Mouse (Mus musculus) ovary, postnatal 10 days (tissue): ENCODE data around the gene Itpr2.
A peak's percentile ranks its signal among the peaks of the same experiment; 100 is the strongest.

Source experiments
- DNase-seq: peaks from one replicate; pipeline ENCODE4 v3.0.0; 2022; ENCODE audit warnings: low spot score

Itpr2 gene

DNA sequence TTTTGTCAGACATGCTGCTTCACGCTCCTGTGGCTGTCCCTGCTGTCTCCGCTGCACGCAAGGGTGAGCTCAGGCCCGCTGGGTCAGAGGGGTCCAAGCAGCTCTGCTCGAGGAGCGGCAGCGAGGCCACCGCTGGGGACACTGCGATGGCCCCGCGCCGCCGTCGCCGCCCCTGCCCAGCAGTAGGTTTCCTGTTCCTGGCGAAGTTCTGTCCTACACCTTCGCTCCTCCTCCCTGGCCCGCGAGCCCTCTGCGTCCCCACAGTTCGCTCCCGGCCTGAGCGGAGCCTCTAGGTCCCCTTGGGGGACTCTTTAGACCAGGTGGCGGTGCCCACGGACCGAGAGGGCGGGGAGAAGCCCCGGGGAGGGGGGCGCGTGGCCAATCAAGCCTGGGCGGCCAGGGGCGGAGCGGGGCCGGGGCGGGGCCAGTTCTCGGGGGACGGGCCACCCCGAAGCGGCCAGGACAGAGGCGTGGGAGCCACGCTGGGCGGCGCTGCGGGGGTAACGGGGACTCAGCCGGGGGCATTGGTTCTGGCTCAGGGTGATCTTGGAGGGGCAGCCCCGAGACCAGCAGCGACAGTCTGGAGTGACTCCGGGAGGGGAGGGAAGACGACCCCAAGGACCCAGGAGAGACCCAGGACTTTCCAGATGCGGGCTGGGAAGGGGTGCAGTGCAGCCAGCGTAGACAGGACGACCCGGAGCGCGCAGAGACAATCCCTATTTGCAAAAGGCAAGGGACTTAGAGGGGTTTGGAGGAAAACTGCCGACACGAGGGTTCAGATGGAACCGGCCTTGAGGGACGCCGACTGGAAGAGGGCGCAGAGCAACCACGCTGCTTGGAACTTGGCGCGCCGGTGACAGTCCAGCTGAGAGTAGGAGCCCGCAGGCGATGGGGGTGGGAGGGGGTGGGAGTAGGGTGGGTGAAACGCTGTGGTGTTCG is at the start of gene Itpr2:
Gene Itpr2, minus strand, starts transcription at position 358 of the 939 bp plus-strand sequence.
- DNase-seq = peak; percentile 78

DNA sequence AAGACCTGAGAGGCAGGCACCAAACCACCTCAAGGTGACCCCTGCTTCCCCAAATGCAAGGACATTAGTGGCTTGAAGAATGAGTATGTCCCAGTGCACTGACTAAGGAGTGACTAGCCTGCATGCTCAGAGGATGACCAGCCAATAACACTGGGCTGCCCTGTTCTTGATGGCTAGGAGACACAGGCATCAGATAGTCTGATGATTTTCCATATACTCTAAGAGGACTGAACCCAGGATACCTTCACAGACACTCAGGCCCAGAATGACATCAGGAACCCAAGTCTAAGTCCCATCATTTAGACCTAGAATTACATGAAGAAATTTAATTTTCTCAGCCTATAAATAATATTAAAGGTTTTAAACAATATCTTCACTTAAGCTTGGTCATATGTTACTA is 49.3 kb upstream of the Itpr2 start:
- DNase-seq = no peak

DNA sequence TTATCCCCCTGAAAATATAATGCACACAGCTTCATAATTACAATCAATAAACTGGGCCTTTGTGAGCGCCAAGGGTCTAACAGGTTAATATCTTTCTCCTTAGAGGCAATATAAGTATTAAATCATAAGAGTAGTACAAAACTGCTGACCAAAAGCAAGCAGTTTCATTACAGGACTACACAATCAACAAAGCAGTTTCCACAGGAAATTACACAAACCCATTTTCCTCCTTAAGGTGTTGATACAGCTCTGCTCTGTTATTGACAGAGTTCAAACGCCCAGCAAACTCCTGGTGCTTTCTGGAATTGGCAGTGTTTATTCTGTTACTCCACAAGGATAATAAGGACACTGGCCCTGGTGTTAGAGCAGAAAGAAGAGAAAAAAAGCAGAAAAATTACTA is 48.4 kb upstream of the Itpr2 start:
- DNase-seq = no peak

GRCm38 (mm10) chr6:146545289-146545865 is 43.4 kb upstream of the Itpr2 start:
- DNase-seq = no peak

- DNase-seq = no peak
These were observed 42.6 kb upstream of the Itpr2 start for GRCm38 (mm10) chr6:146544622-146545021.

GRCm38 (mm10) chr6:146540386-146540785 is 38.4 kb upstream of the Itpr2 start:
- no peak for DNase-seq

DNA sequence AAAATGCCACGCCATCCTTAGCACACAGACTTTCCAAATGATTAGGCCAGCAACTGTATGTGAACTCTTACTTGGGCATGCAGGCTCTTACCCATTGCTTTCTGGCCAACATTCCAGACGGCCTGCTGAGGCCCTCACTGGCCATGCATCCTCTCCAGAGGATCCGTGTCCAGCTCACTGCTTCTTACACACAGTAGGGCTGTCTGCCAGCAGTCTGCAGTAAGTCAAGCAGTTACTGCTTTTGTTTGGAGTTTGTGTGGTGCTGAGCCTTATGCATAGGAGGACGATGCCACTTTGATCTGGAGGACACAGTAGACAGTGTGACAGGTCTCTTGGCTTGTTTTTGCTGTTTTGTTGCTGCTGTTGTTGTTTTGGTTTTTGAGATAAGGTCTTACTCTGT is 36.6 kb upstream of the Itpr2 start:
- DNase-seq = no peak

DNA sequence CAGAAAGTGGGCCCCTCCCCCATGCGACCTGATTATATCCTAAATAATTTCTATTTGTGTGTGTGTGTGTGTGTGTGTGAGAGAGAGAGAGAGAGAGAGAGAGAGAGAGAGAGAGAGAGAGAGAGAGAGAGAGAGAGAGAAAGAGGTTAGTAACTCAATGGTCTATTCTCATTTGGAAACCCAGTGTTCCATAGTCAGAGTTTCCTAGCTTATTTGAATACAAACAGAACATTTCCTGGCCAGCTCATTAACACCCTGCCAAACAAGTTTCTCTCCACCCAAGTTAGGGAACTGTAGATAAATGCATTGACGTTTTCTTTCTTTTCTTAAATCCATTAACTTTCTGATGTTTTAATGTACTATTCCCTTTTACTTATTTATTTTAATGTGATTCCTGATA is 36.0 kb upstream of the Itpr2 start:
- DNase-seq = no peak

DNA sequence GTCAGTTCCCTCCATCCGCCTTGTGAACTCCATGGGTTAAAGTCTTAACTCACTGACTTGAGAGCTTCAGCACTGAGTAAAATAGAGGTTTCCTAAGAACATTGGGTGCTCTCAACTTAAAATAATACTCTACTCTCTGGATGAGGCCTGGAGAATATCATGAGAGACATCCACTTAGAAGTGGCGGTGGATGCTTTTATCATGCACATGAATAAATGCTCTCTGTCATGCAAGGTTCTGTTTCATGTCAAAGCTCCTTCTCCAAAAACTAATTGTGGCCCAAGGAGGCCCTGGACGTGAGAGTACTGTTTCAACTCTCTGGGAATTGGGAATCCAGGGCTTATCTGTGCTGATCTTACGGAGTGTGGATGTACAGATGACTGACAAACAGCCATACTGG is 35.1 kb upstream of the Itpr2 start:
- no peak for DNase-seq

GRCm38 (mm10) chr6:146535501-146535900 is 33.5 kb upstream of the Itpr2 start:
- no peak for DNase-seq

DNA sequence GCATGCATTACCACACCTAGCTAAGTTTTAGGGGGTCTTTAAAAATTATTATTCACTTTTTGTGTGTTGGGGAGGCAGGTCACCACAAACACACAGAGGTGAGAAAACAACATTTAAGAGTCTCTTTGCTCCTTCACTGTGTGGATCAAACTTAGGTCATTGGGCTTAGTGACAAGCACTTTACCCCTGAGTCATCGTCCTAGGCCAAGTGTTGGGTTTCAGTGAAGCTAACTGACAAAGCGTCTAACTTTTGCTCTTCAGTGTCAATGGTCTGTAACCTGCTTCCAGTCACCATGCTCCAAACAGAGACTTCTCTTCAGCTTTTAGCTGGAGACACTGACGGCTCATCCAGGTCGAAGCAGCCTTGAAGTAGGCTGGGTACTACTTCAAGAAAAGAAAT is 31.1 kb upstream of the Itpr2 start:
- no peak for DNase-seq

- DNase-seq = no peak
These were observed 28.7 kb upstream of the Itpr2 start for GRCm38 (mm10) chr6:146530769-146531168.

DNA sequence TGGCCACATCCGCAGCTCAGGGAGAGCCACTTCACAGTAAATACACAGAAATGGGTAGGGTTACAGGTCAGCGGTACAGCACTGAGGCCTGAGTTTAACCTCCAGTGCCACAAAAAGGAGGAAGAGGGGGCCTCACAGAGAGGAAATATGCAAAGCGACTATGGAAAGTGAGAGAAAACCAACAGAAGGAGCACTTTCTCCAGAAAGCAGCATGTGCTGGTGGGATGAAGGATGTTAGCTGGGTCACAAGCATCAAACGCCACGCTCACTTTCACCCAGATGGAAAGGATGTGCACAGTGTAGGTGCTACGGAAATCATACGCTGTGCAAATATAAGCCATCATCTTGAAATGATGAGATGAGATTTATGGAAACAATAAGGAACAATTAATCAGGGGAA is 28.3 kb upstream of the Itpr2 start:
- DNase-seq = no peak

GRCm38 (mm10) chr6:146527537-146527936 is 25.5 kb upstream of the Itpr2 start:
- no peak for DNase-seq

- no peak for DNase-seq
These were observed 23.5 kb upstream of the Itpr2 start for GRCm38 (mm10) chr6:146525500-146525899.

DNA sequence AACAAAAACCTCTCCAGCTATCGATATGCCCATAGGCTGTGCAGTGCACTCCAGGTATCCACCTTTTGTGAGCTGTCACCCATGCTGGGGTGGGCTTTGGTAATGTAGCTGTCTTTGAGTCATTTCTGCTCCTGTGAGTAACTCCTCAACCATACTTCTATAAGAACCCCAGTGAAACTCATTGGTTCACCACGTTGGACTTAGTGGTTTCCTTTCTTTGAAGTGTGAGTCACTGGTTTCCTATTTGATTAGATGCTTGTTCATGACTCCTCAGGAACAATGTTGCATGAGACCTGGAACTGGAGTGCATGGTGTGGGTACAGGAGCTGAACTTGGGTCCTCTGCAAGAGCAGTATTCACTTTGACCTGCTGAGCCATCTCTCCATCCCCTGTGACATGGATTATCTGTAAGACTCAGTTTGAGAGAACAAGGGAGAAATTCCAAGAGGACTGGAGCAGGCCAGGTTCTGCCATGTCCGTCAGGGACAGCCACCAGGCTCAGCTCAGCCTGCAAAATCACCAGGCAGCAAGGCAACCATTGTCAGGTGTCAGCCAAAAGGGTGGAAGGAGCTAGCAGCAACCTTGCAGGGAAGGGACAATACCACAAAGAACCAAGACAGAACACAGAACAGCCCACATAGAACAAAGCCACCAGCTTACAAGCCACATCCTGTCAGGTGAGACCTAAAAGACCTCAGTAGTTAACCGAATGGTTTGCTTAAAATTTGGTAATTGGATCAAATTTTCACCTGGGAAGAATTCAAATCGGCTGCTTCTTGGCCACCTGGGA is 19.6 kb upstream of the Itpr2 start:
- no peak for DNase-seq

DNA sequence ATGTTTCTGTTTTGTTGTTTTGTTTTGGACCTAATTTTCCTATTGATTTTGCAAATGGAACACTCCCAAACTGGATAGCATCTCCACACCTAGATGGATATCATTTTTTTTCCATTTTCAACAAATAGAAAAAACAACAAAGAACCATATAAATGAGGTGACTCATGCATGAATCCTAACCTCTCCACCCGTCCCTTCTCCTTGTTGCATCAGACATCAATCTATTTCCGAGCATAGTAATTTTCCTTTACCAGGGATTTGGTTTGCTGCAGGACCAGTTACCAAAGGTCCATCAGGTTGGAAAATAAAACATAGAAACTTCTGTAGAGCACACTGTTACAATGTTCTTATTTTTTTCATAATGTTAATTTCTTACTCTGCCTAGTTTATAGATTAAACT is 17.0 kb upstream of the Itpr2 start:
- DNase-seq = no peak

DNA sequence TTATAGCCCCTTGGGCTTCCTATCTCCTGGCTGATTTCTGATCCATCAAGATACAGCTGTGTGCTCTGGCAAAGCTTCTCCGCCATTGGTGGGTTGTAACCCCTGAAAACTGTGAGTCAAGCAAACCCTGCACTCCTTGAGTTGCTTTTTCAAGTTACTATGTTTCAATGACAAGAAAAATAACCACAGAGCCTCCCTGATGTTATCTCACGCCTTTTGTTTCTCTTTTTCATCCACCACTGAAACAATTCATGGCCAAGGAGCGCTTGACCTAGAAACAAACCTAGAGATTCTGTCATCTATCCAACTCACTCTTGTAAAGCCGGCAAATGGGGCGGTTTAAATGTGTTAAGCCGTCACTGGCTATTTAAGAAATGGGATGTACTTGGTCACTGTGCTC is 13.9 kb upstream of the Itpr2 start:
- DNase-seq = no peak

DNA sequence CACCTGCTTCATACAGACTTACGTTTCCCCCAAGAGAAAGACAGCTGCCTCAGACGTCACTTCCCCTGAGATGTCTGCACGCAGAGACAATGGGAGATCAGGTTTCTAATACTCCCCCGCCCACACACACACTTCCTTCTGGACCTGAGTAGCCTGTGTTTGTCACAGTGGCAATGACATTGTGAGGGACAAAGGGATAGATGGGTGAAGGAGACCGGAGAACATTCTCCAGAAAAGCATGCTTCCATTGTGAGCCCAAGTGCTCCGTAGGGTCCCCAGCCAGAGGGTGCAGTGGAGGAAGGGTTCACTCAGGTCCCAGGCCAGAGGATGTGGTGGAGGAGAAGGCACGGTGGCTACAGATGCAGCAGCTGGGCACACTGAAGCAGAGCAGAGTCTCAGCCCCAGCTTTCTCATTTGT is 12.5 kb upstream of the Itpr2 start:
- no peak for DNase-seq

GRCm38 (mm10) chr6:146513899-146514298 is 11.9 kb upstream of the Itpr2 start:
- no peak for DNase-seq

DNA sequence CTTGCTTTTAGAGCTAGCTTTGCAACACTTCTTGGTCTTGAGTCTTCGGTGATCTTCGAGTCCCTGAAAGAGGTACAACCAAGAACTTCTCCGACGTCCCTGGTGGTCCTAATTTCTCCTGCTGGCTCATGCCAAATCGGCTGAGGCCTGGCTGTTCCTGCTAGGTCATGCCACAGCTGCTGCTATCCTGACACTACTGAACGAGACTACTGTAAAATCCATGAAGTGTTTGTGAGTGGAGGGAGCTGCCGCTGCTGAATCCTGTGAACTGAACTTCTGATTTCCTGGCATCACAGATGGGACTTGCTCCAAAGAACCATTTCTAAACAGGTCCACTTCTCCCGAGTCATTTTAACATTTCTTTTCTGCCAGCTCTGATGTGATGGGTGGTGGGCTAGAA is 11.4 kb upstream of the Itpr2 start:
- DNase-seq = no peak

GRCm38 (mm10) chr6:146511511-146511910 is 9.5 kb upstream of the Itpr2 start:
- DNase-seq = no peak

DNA sequence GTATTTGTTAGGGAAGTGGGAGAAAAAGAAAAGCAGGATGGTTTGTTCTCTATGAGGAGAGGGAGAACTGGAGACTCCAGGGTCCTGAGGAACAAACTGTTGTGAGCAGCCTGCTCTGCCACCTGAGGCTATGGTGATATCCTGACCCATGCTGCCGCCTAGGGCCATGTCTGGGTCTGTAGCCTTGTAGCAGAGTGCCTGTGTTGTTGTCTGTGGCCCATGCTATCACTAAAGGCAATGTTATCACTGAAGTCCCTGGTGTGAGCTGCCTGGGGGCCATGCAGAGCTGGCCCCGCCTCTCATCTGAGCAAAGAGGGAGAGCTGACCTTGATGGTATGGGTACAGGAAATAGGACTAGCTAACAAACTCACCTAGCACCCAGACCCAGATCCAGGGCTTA is 7.9 kb upstream of the Itpr2 start:
- DNase-seq = no peak
